Mouse (Mus musculus) midbrain, embryonic 16.5 days (tissue): Measurements from ENCODE around the gene Chrm3. TPM values are rescaled to one million over a fixed set of nuclear protein-coding genes. Genes with fewer than 3 reads are reported as not detected.

Source experiments
- ATAC-seq: fragments of 200-750 bp; cut with Nextera tagmentation; 2 replicates; pipeline ENCODE4 v1.8.0; 2017; ENCODE audit warnings: moderate TSS enrichment
- H3K27ac ChIP-seq: fragments of 300-500 bp; sonication (generic); 2 replicates; pipeline ENCODE4 v1.5.1; 2014; ENCODE audit warnings: mild to moderate bottlenecking, low read length, mixed read lengths
- H3K27me3 ChIP-seq: fragments of 300-500 bp; sonication (generic); 2 replicates; pipeline ENCODE4 v1.6.1; 2014; ENCODE audit warnings: low read depth, low read length, mixed read lengths; ENCODE audit not compliant: control insufficient read depth, insufficient read depth
- H3K36me3 ChIP-seq: fragments of 300-500 bp; sonication (generic); 2 replicates; pipeline ENCODE4 v1.6.1; 2014; ENCODE audit warnings: mild to moderate bottlenecking, low read length, moderate library complexity, mixed read lengths; ENCODE audit not compliant: control insufficient read depth, insufficient read depth
- H3K4me1 ChIP-seq: fragments of 300-500 bp; sonication (generic); 2 replicates; pipeline ENCODE4 v1.6.1; 2014; ENCODE audit warnings: mild to moderate bottlenecking, low read length, mixed read lengths; ENCODE audit not compliant: control insufficient read depth, insufficient read depth
- H3K4me2 ChIP-seq: fragments of 300-500 bp; sonication (generic); 2 replicates; pipeline ENCODE4 v1.6.1; 2014; ENCODE audit warnings: mild to moderate bottlenecking, low read length, mixed read lengths
- H3K4me3 ChIP-seq: fragments of 300-500 bp; sonication (generic); 2 replicates; pipeline ENCODE4 v1.5.1; 2014; ENCODE audit warnings: low read depth, mild to moderate bottlenecking, low read length, moderate library complexity, mixed read lengths
- H3K9ac ChIP-seq: fragments of 300-500 bp; sonication (generic); 2 replicates; pipeline ENCODE4 v1.6.1; 2014; ENCODE audit warnings: low read depth, low read length, mixed read lengths
- H3K9me3 ChIP-seq: fragments of 300-500 bp; sonication (generic); replicated peaks from 2 replicates; pipeline ENCODE4 v1.6.1; 2014; ENCODE audit warnings: mild to moderate bottlenecking, low read length, mixed read lengths; ENCODE audit not compliant: control insufficient read depth, poor library complexity, severe bottlenecking
- WGBS: fragments of 180-500 bp; shearing (Covaris S2); extraction: QIAGEN DNeasy Blood & Tissue Kit; methylation state at CpG from one replicate; pipeline ENCODE4 v1.1.7; 2014; 5-methylcytosine and 5-hydroxymethylcytosine counted together
- polyA plus RNA-seq: library from polyadenylated mRNA; unstranded; fragments of >200 nt; fragmentation: Nextera tagmentation; extraction: Ambion mirVana; gene quantifications from 2 replicates; pipeline ENCODE4 v1.2.1, GENCODE M21; 2015

The Chrm3 gene
- polyA plus RNA-seq, 1 experiment from 2014 or later, result 5.0 TPM

DNA sequence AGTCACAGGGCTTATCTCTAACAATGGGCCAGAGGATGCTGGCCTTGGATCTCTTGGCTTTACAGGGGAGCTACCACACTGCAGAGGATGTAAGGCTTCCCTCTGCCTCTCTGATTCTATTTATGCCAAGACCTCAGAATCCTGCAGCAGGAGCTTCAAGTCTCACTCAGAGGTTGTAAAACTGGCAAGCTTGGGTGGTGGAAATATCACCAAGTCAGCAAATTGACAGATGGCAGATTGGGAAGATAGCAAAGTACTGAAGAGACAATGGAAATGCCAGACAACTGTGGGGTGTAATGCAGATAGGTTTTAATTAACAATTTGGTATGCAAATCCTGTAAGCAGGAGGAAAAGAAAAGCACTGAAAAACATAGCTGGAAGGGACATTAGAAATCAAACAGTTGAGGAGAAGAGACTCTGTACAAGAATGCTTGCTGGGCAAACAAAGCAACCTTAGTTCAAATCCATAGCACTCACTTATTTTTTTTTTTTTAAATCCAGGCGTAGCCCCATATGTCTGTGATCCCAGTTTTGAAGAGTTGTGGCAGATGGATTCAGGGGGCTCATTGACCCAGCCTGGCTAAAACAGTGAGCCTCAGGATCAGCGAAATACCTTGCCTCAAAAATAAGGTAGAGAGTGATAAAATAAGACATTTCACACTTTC lies 362.9 kb downstream of the Chrm3 start:
- no peaks in the 10 kb centered on the region for H3K9me3 ChIP-seq
- no peak for ATAC-seq
- H3K4me1 ChIP-seq, result no peaks in the 10 kb centered on the region
- H3K27ac ChIP-seq, result no peak overlapping the region
- H3K4me2 ChIP-seq, result no peak overlapping the region
- H3K9ac ChIP-seq, result no peak overlapping the region
- H3K36me3 ChIP-seq, result no peaks in the 10 kb centered on the region
- WGBS, result 63% methylated on average over 2 of the region's 2 CpGs
- no peak overlapping the region for H3K4me3 ChIP-seq
- H3K27me3 ChIP-seq, result no peaks in the 10 kb centered on the region

DNA sequence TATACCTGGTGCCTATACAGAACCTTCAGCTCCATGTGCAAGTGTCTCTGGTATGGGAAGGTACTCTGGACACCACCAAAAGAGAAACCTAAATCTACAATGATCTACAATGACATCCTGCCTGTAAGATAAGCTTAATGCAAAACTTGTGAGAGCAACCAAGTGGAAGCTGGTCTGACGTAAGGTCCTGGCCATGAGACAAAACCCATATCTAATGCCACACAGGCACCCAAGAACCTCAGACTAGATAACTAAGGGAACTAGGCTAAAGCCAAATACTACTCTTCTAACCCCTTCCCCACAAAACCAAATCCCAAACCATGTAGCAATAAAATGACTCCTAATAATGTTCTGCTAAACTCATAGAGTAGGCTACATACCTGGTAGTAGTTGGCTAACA lies 364.8 kb downstream of the Chrm3 start:
- 93% methylated on average over 1 of the region's 1 CpGs for WGBS

DNA sequence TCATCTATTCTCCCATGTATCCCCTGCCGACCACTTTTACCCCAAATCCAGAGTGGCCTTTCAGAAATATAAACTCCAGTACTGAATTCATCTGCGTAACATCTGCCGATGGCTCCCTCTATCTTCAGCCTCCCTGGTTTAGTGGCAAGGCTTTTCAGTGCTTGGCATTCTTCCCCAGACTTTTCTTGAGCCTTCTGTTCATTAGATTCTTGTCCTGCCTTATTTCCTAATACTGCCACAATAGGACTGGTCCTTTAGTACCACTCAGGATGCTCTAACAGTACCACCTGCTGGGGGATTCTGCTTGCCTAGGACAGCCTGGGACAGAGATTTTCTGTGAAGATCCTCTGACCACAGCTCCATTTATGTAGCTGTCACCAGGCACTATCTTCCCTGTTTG lies 367.1 kb downstream of the Chrm3 start:
- ATAC-seq, result no peak
- no peaks in the 10 kb centered on the region for H3K4me1 ChIP-seq
- WGBS, result 92% methylated on average over 3 of the region's 3 CpGs
- H3K27ac ChIP-seq, result no peak overlapping the region
- no peak overlapping the region for H3K9ac ChIP-seq
- no peaks in the 10 kb centered on the region for H3K27me3 ChIP-seq
- H3K36me3 ChIP-seq, result no peaks in the 10 kb centered on the region
- H3K9me3 ChIP-seq, result no peaks in the 10 kb centered on the region
- H3K4me2 ChIP-seq, result no peak overlapping the region
- H3K4me3 ChIP-seq, result no peak overlapping the region

More for the DNA sequence above, 364.8 kb downstream of the Chrm3 start:
- ATAC-seq, result no peak
- Histone ChIP-seq H3K4me1 (no peaks in the 10 kb centered on the region), H3K9ac (no peak overlapping the region), H3K27me3 (no peaks in the 10 kb centered on the region), H3K9me3 (no peaks in the 10 kb centered on the region), H3K27ac (no peak overlapping the region), H3K4me2 (no peak overlapping the region), H3K4me3 (no peak overlapping the region), H3K36me3 (no peaks in the 10 kb centered on the region)

DNA sequence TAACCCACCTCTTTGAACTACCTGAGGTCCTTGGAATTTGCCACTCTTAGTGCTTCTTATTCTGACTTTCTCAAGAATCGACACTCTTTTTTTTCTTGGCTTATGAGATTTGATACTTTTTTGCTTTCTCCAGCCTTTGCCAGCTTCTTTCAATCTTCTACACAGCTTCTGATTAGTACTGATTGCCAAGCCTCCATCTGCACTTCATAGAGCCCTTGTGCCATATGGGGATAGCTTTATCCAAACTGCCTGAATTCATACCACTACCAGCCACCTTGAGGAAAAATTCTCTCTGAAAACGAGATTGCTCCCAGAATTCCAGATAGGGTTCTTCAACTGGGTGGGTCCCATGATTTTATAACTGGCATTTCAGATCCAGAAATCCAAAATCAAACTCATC lies 368.0 kb downstream of the Chrm3 start:
- Histone ChIP-seq H3K9me3 (no peaks in the 10 kb centered on the region), H3K4me2 (no peak overlapping the region), H3K36me3 (no peaks in the 10 kb centered on the region), H3K4me1 (no peaks in the 10 kb centered on the region), H3K9ac (no peak overlapping the region), H3K4me3 (no peak overlapping the region), H3K27me3 (no peaks in the 10 kb centered on the region), H3K27ac (no peak overlapping the region)
- WGBS, result 75% methylated on average over 2 of the region's 2 CpGs
- ATAC-seq, result no peak

DNA sequence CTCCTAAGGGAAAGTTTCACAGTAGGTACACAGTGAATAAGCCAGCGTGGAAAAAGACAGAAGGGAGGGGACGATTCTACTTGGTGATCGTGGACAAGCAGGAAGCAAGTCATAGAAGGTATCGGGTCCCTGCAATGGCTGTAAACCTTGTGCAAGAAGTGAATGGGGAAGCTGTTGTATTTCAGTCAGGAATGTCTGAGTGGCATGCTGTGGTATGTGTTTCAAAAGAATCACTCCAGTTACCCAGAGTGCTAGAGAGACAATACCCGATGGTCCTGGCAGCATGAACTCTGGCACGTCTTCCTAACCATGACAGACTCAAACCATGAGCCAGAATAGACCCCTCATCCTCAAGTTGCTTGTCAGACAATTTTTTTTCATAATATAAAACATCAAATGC lies 375.0 kb downstream of the Chrm3 start:
- H3K9me3 ChIP-seq, result no peaks in the 10 kb centered on the region
- WGBS, result 65% methylated on average over 6 of the region's 6 CpGs
- H3K36me3 ChIP-seq, result no peaks in the 10 kb centered on the region
- no peaks in the 10 kb centered on the region for H3K27me3 ChIP-seq
- H3K9ac ChIP-seq, result no peak overlapping the region
- H3K4me2 ChIP-seq, result no peak overlapping the region
- ATAC-seq, result no peak
- no peak overlapping the region for H3K27ac ChIP-seq
- H3K4me3 ChIP-seq, result no peak overlapping the region
- no peaks in the 10 kb centered on the region for H3K4me1 ChIP-seq

DNA sequence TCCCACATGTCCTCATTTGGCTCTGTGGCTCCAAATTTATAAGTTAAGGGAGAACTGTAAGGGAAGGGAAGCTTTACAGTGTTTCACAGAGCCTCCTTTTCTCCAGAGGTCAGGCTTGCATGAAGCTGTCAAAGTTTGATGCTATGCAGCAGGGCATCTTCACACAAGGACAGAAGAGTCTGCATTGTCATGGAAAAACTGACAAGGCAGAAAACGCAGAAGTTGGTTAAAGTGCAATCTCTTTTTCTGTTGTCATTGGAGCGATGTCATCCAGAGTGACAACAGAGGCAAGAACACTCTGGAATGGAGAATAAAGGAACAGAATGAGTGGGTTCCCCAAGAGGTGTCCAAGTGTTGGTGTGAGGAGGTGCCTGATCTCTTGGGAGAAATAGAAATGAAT lies 377.4 kb downstream of the Chrm3 start:
- H3K4me2 ChIP-seq, result no peak overlapping the region
- no peaks in the 10 kb centered on the region for H3K4me1 ChIP-seq
- ATAC-seq, result no peak
- H3K9ac ChIP-seq, result no peak overlapping the region
- H3K36me3 ChIP-seq, result no peaks in the 10 kb centered on the region
- no peak overlapping the region for H3K27ac ChIP-seq
- H3K9me3 ChIP-seq, result no peaks in the 10 kb centered on the region
- WGBS, result 88% methylated on average over 2 of the region's 2 CpGs
- H3K4me3 ChIP-seq, result no peak overlapping the region
- no peaks in the 10 kb centered on the region for H3K27me3 ChIP-seq

DNA sequence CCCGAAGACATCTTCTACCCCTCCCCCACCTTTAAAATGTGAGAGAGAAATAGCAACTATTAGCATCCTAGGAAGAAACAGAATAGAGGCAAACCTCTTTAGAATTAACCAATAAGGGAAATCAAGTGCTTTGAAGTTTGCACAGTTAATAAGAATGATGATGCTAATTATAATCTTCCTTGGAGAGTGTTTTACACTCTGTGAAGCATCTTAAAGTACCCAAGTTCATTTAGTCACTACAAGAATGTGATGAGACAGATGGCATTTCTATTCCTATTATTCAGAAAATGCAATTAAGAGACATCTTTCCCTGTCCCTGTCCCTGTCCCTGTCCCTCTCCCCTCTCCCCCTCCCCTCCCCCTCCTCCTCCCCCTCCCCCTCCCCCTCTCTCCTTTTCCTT lies 382.9 kb downstream of the Chrm3 start:
- WGBS, result 65% methylated on average over 1 of the region's 1 CpGs
- no peak overlapping the region for H3K4me3 ChIP-seq

DNA sequence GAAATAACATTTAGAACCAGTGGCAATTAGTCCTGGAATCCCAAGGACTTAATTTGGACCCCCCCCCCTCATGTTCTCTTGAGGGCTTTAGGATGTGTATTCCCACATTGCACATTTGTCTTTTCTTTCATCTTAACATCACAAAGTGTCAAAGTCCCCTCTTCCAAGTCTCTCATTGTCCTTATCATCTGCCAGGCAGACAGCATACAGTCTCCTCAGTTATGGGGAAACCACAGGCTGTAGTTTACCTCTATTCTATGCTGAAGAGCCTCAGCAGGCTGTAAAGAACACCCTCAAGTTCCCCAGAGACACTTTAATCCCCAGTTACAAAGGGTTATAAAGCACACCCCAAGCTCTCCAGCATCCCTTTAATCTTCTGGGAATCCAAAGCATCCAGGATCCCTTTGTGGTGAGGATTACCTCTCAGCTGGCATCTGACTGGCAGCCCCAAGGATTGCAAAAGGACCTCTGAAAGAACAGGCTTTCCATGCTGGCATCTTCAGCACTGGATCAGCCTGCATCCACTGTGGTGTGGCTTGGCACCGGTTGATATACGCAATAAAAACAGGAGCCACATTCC lies 386.8 kb downstream of the Chrm3 start:
- Histone ChIP-seq H3K9me3 (no peaks in the 10 kb centered on the region), H3K9ac (no peak overlapping the region), H3K4me3 (no peak overlapping the region), H3K27me3 (no peaks in the 10 kb centered on the region), H3K4me2 (no peak overlapping the region), H3K27ac (no peak overlapping the region), H3K4me1 (peaks cover 4% of the 10 kb centered on the region; the same call in 1 of the 2 replicates), H3K36me3 (no peaks in the 10 kb centered on the region)
- no peak for ATAC-seq
- 17% methylated on average over 2 of the region's 2 CpGs for WGBS

More for the DNA sequence above, 382.9 kb downstream of the Chrm3 start:
- Histone ChIP-seq H3K27ac (no peak overlapping the region), H3K36me3 (no peaks in the 10 kb centered on the region), H3K27me3 (no peaks in the 10 kb centered on the region), H3K9me3 (no peaks in the 10 kb centered on the region), H3K9ac (no peak overlapping the region), H3K4me2 (no peak overlapping the region), H3K4me1 (peaks cover 4% of the 10 kb centered on the region; the same call in 1 of the 2 replicates)
- peak; percentile 66; the same call in 1 of the 2 replicates for ATAC-seq

DNA sequence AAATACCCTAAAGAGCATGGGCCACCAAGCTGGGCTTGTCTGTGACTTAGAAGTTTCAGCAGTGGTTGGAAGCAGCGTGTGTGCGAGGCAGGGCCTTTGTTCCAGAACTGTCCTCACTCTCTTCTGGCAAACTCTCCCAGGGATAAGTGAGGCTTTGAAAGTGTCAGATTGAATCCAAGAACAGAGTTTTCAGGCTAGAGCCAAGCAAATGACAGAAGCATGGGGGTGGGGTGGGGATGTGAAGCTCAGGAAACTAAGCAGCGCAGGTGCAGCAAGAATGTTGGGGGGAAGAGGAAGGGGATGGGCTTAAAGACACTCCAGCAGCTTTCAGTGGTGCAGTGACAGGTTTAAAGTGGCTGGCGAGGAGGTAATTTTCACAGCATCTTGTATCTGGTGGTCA lies 388.8 kb downstream of the Chrm3 start:
- Histone ChIP-seq H3K27me3 (no peaks in the 10 kb centered on the region), H3K9ac (no peak overlapping the region), H3K36me3 (no peaks in the 10 kb centered on the region), H3K4me1 (peaks cover 4% of the 10 kb centered on the region; the same call in 1 of the 2 replicates), H3K4me2 (no peak overlapping the region), H3K4me3 (no peak overlapping the region), H3K27ac (no peak overlapping the region), H3K9me3 (no peaks in the 10 kb centered on the region)
- WGBS, result 43% methylated on average over 4 of the region's 4 CpGs
- no peak for ATAC-seq
